Mouse (Mus musculus) forebrain, embryonic 15.5 days (tissue): Measurements from ENCODE around the gene Gm44511. TPM values are rescaled to one million over a fixed set of nuclear protein-coding genes. Genes with fewer than 3 reads are reported as not detected.

Source experiments
- ATAC-seq: fragments of 200-750 bp; cut with Nextera tagmentation; replicated peaks from 2 replicates; pipeline ENCODE4 v1.8.0; 2017; ENCODE audit warnings: mild to moderate bottlenecking, moderate TSS enrichment, moderate library complexity
- H3K27ac ChIP-seq: fragments of 300-500 bp; sonication (generic); replicated peaks from 2 replicates; pipeline ENCODE4 v1.5.1; 2015; ENCODE audit warnings: mild to moderate bottlenecking, inconsistent platforms
- H3K27me3 ChIP-seq: fragments of 300-500 bp; sonication (generic); 2 replicates; pipeline ENCODE4 v1.6.1; 2015; ENCODE audit warnings: inconsistent platforms
- H3K36me3 ChIP-seq: fragments of 300-500 bp; sonication (generic); 2 replicates; pipeline ENCODE4 v1.6.1; 2015; ENCODE audit warnings: mild to moderate bottlenecking, inconsistent platforms
- H3K4me1 ChIP-seq: fragments of 300-500 bp; sonication (generic); 2 replicates; pipeline ENCODE4 v1.6.1; 2015; ENCODE audit warnings: inconsistent platforms
- H3K4me2 ChIP-seq: fragments of 300-500 bp; sonication (generic); replicated peaks from 2 replicates; pipeline ENCODE4 v1.6.1; 2015; ENCODE audit warnings: mild to moderate bottlenecking, inconsistent platforms
- H3K4me3 ChIP-seq: fragments of 300-500 bp; sonication (generic); 2 replicates; pipeline ENCODE4 v1.5.1; 2015; ENCODE audit warnings: mild to moderate bottlenecking, inconsistent platforms
- H3K9ac ChIP-seq: fragments of 300-500 bp; sonication (generic); replicated peaks from 2 replicates; pipeline ENCODE4 v1.6.1; 2015; ENCODE audit warnings: mild to moderate bottlenecking, inconsistent platforms
- H3K9me3 ChIP-seq: fragments of 300-500 bp; sonication (generic); 2 replicates; pipeline ENCODE4 v1.6.1; 2016; ENCODE audit warnings: inconsistent platforms
- WGBS: fragments of 180-500 bp; shearing (Covaris S2); methylation state at CpG from one replicate; pipeline ENCODE4 v1.1.7; 2015; ENCODE audit warnings: mixed read lengths; 5-methylcytosine and 5-hydroxymethylcytosine counted together
- polyA plus RNA-seq: library from polyadenylated mRNA; unstranded; fragments of >200 nt; fragmentation: Nextera tagmentation; extraction: Ambion mirVana; gene quantifications from 2 replicates; pipeline ENCODE4 v1.2.1, GENCODE M21; 2015

Gm44511 gene
- polyA plus RNA-seq, 1 experiment from 2014 or later = not detected

GRCm38 (mm10) chr6:128839266-128839771, 13.2 kb upstream of the Gm44511 start:
- H3K36me3 ChIP-seq = no peaks in the 10 kb centered on the region

GRCm38 (mm10) chr6:128838342-128839265, 12.5 kb upstream of the Gm44511 start:
- H3K9me3 ChIP-seq = no peaks in the 10 kb centered on the region
- H3K4me3 ChIP-seq = peak overlapping the region; percentile 80
- peak overlapping the region; percentile 76 for H3K9ac ChIP-seq
- peak overlapping the region; percentile 65 for H3K4me2 ChIP-seq
- no peaks in the 10 kb centered on the region for H3K27me3 ChIP-seq
- no peaks in the 10 kb centered on the region for H3K36me3 ChIP-seq
- under 1% methylated on average over 49 of the region's 49 CpGs for WGBS
- H3K4me1 ChIP-seq = peaks cover 25% of the 10 kb centered on the region
- peak; percentile 46 for ATAC-seq
- H3K27ac ChIP-seq = peak overlapping the region; percentile 93

More at GRCm38 (mm10) chr6:128839266-128839771, 13.2 kb upstream of the Gm44511 start:
- no peaks in the 10 kb centered on the region for H3K9me3 ChIP-seq
- peak overlapping the region; percentile 76 for H3K9ac ChIP-seq
- WGBS = 1% methylated on average over 17 of the region's 17 CpGs
- peak overlapping the region; percentile 93 for H3K27ac ChIP-seq
- H3K4me2 ChIP-seq = peak overlapping the region; percentile 65
- peak overlapping the region; percentile 80 for H3K4me3 ChIP-seq
- ATAC-seq = no peak
- no peaks in the 10 kb centered on the region for H3K27me3 ChIP-seq
- H3K4me1 ChIP-seq = peaks cover 30% of the 10 kb centered on the region

GRCm38 (mm10) chr6:128837454-128838341, 11.6 kb upstream of the Gm44511 start:
- Histone ChIP-seq H3K4me3 (peak overlapping the region; percentile 80), H3K4me1 (peaks cover 25% of the 10 kb centered on the region), H3K4me2 (peak overlapping the region; percentile 65), H3K36me3 (no peaks in the 10 kb centered on the region), H3K27me3 (no peaks in the 10 kb centered on the region), H3K27ac (peak overlapping the region; percentile 93), H3K9me3 (no peaks in the 10 kb centered on the region), H3K9ac (peak overlapping the region; percentile 76)
- peak; percentile 42 for ATAC-seq
- WGBS = 1% methylated on average over 14 of the region's 14 CpGs

DNA sequence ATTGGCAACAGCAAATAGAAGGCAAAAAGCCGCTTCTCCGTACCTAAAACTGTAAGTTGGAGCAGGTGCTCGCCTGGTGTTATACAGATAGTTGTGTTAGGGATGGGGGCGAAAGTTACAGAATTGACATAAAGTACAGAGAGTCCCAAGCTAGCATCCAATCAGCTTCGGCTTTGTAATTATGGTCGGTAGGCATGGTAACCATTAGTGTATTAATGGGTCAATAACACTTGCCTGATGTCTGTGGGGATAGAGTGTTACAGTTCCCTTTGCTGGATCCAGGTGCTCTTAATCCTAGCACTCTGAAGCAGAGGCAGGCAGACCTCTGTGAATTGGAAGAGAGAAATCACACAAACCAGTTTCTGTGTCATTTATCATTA, 10.8 kb upstream of the Gm44511 start:
- ATAC-seq = no peak
- Histone ChIP-seq H3K4me2 (peak overlapping the region; percentile 65), H3K36me3 (no peaks in the 10 kb centered on the region), H3K4me1 (peaks cover 23% of the 10 kb centered on the region), H3K9me3 (no peaks in the 10 kb centered on the region), H3K9ac (peak overlapping the region; percentile 76; the same call in 1 of the 2 replicates), H3K27me3 (no peaks in the 10 kb centered on the region), H3K4me3 (peak overlapping the region; percentile 80), H3K27ac (peak overlapping the region; percentile 93)
- 82% methylated on average over 6 of the region's 6 CpGs for WGBS

- H3K27ac ChIP-seq = peak overlapping the region; percentile 93; the same call in 1 of the 2 replicates
- 75% methylated on average over 8 of the region's 8 CpGs for WGBS
- H3K9me3 ChIP-seq = no peaks in the 10 kb centered on the region
- peaks cover 17% of the 10 kb centered on the region for H3K4me1 ChIP-seq
- H3K4me3 ChIP-seq = no peak overlapping the region
- H3K9ac ChIP-seq = no peak overlapping the region
- no peak for ATAC-seq
- H3K27me3 ChIP-seq = no peaks in the 10 kb centered on the region
- H3K36me3 ChIP-seq = no peaks in the 10 kb centered on the region
- no peak overlapping the region for H3K4me2 ChIP-seq
These were observed 10.3 kb upstream of the Gm44511 start for GRCm38 (mm10) chr6:128836191-128836954.

DNA sequence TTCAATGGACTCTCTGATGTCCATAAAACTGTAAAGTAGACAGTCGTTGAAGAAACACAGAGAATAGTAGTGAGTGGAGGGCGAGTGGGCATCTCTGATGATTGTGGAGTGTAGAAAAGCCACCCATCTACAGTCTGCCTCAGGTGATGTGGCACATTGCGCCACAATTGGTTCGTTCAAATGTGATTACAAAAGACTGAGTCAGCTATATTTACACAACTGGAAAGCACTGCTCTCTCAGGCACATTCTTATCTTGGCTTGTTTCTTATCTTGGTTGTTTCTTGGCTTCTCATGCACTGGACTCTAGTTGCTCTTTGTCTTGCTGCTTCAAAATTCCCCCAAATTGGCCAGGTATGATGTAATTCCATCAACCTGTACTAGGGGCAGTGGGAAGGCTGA, 9.5 kb upstream of the Gm44511 start:
- no peaks in the 10 kb centered on the region for H3K9me3 ChIP-seq
- ATAC-seq = no peak
- no peak overlapping the region for H3K4me3 ChIP-seq
- peaks cover 17% of the 10 kb centered on the region for H3K4me1 ChIP-seq
- H3K9ac ChIP-seq = no peak overlapping the region
- no peaks in the 10 kb centered on the region for H3K36me3 ChIP-seq
- no peak overlapping the region for H3K27ac ChIP-seq
- WGBS = 87% methylated on average over 4 of the region's 4 CpGs
- H3K27me3 ChIP-seq = no peaks in the 10 kb centered on the region
- H3K4me2 ChIP-seq = no peak overlapping the region

GRCm38 (mm10) chr6:128833046-128833445, 6.9 kb upstream of the Gm44511 start:
- Histone ChIP-seq H3K36me3 (no peaks in the 10 kb centered on the region), H3K27ac (no peak overlapping the region), H3K4me1 (peaks cover 7% of the 10 kb centered on the region; the same call in 1 of the 2 replicates), H3K4me3 (no peak overlapping the region), H3K27me3 (no peaks in the 10 kb centered on the region), H3K9ac (no peak overlapping the region), H3K4me2 (no peak overlapping the region), H3K9me3 (no peaks in the 10 kb centered on the region)
- no peak for ATAC-seq
- WGBS = 93% methylated on average over 10 of the region's 10 CpGs

- no peak for ATAC-seq
- no peak overlapping the region for H3K4me2 ChIP-seq
- H3K36me3 ChIP-seq = no peaks in the 10 kb centered on the region
- H3K4me3 ChIP-seq = no peak overlapping the region
- H3K9ac ChIP-seq = no peak overlapping the region
- H3K4me1 ChIP-seq = no peaks in the 10 kb centered on the region
- no peaks in the 10 kb centered on the region for H3K9me3 ChIP-seq
- no peaks in the 10 kb centered on the region for H3K27me3 ChIP-seq
- no peak overlapping the region for H3K27ac ChIP-seq
- WGBS = 73% methylated on average over 4 of the region's 4 CpGs
These were observed 3.7 kb upstream of the Gm44511 start for GRCm38 (mm10) chr6:128829837-128830236.

- 86% methylated on average over 3 of the region's 3 CpGs for WGBS
- Histone ChIP-seq H3K4me3 (no peak overlapping the region), H3K27me3 (no peaks in the 10 kb centered on the region), H3K4me1 (no peaks in the 10 kb centered on the region), H3K9me3 (no peaks in the 10 kb centered on the region), H3K27ac (no peak overlapping the region), H3K9ac (no peak overlapping the region), H3K36me3 (no peaks in the 10 kb centered on the region), H3K4me2 (no peak overlapping the region)
- ATAC-seq = no peak
These were observed 666 bp upstream of the Gm44511 start for GRCm38 (mm10) chr6:128826781-128827180.

- Histone ChIP-seq H3K9ac (no peak overlapping the region), H3K27ac (no peak overlapping the region), H3K4me2 (no peak overlapping the region), H3K9me3 (no peaks in the 10 kb centered on the region), H3K4me3 (no peak overlapping the region), H3K4me1 (no peaks in the 10 kb centered on the region), H3K36me3 (no peaks in the 10 kb centered on the region), H3K27me3 (no peaks in the 10 kb centered on the region)
- WGBS = 79% methylated on average over 4 of the region's 4 CpGs
- ATAC-seq = no peak
These were observed 7.9 kb downstream of the Gm44511 start for GRCm38 (mm10) chr6:128818083-128818802.

GRCm38 (mm10) chr6:128808532-128808931, 17.6 kb downstream of the Gm44511 start:
- 87% methylated on average over 5 of the region's 5 CpGs for WGBS

More at GRCm38 (mm10) chr6:128808532-128808931, 17.6 kb downstream of the Gm44511 start:
- ATAC-seq = no peak
- H3K9ac ChIP-seq = no peak overlapping the region
- no peak overlapping the region for H3K27ac ChIP-seq
- H3K4me1 ChIP-seq = peaks cover 2% of the 10 kb centered on the region; the same call in 1 of the 2 replicates
- no peaks in the 10 kb centered on the region for H3K9me3 ChIP-seq
- H3K27me3 ChIP-seq = no peaks in the 10 kb centered on the region
- H3K36me3 ChIP-seq = no peaks in the 10 kb centered on the region
- no peak overlapping the region for H3K4me3 ChIP-seq
- H3K4me2 ChIP-seq = no peak overlapping the region
